Mouse (Mus musculus) neural tube, embryonic 13.5 days (tissue): ENCODE results near the gene Atg101. TPM values are rescaled to one million over a fixed set of nuclear protein-coding genes. Genes with fewer than 3 reads are reported as not detected.

Experiments used
- ATAC-seq: fragments of 200-750 bp; cut with Nextera tagmentation; 2 replicates; pipeline ENCODE4 v1.8.0; 2017; ENCODE audit warnings: low read depth, mild to moderate bottlenecking, moderate TSS enrichment, moderate library complexity
- H3K27ac ChIP-seq: fragments of 300-500 bp; sonication (generic); replicated peaks from 2 replicates; pipeline ENCODE4 v1.5.1; 2015; ENCODE audit warnings: moderate library complexity, mild to moderate bottlenecking, inconsistent platforms
- H3K27me3 ChIP-seq: fragments of 300-500 bp; sonication (generic); 2 replicates; pipeline ENCODE4 v1.6.1; 2015; ENCODE audit warnings: mild to moderate bottlenecking, inconsistent platforms
- H3K36me3 ChIP-seq: fragments of 300-500 bp; sonication (generic); 2 replicates; pipeline ENCODE4 v1.6.1; 2015; ENCODE audit warnings: mild to moderate bottlenecking, inconsistent platforms
- H3K4me1 ChIP-seq: fragments of 300-500 bp; sonication (generic); replicated peaks from 2 replicates; pipeline ENCODE4 v1.6.1; 2015; ENCODE audit warnings: inconsistent platforms
- H3K4me2 ChIP-seq: fragments of 300-500 bp; sonication (generic); 2 replicates; pipeline ENCODE4 v1.6.1; 2015; ENCODE audit warnings: inconsistent platforms, mild to moderate bottlenecking, moderate library complexity
- H3K4me3 ChIP-seq: fragments of 300-500 bp; sonication (generic); 2 replicates; pipeline ENCODE4 v1.5.1; 2015; ENCODE audit warnings: mild to moderate bottlenecking, inconsistent platforms
- H3K9ac ChIP-seq: fragments of 300-500 bp; sonication (generic); 2 replicates; pipeline ENCODE4 v1.6.1; 2015; ENCODE audit warnings: moderate library complexity, mild to moderate bottlenecking, inconsistent platforms
- H3K9me3 ChIP-seq: fragments of 300-500 bp; sonication (generic); 2 replicates; pipeline ENCODE4 v1.6.1; 2016; ENCODE audit warnings: inconsistent platforms
- whole genome bisulfite sequencing: fragments of 180-500 bp; shearing (Covaris S2); methylation state at CpG from one replicate; pipeline ENCODE4 v1.1.7; 2015; 5-methylcytosine and 5-hydroxymethylcytosine counted together
- polyA plus RNA-seq: library from polyadenylated mRNA; unstranded; fragments of >200 nt; fragmentation: Nextera tagmentation; extraction: Ambion mirVana; gene quantifications from 2 replicates; pipeline ENCODE4 v1.2.1, GENCODE M21; 2015

Atg101 gene
- polyA plus RNA-seq, 1 experiment from 2014 or later: 84.7 TPM

- peaks cover 43% of the 10 kb centered on the region for H3K36me3 ChIP-seq
- H3K4me3 ChIP-seq: no peak overlapping the region
- 0 out of 2 replicates have a peak overlapping the region, but pooled peaks have one; percentile 3 for H3K4me2 ChIP-seq
- peak overlapping the region; percentile 19; the same call in 1 of the 2 replicates for H3K9ac ChIP-seq
- no peak for ATAC-seq
- peaks cover 22% of the 10 kb centered on the region for H3K27me3 ChIP-seq
- H3K27ac ChIP-seq: peak overlapping the region; percentile 29; the same call in 1 of the 2 replicates
- WGBS: 74% methylated on average over 15 of the region's 15 CpGs
- peaks cover 13% of the 10 kb centered on the region for H3K4me1 ChIP-seq
- H3K9me3 ChIP-seq: no peaks in the 10 kb centered on the region
These were observed 12.6 kb upstream of the Atg101 start for GRCm38 (mm10) chr15:101271513-101271912.

GRCm38 (mm10) chr15:101274380-101274779, 9.7 kb upstream of the Atg101 start:
- Histone ChIP-seq H3K4me1 (peaks cover 34% of the 10 kb centered on the region), H3K27me3 (no peaks in the 10 kb centered on the region), H3K36me3 (peaks cover 43% of the 10 kb centered on the region), H3K27ac (no peak overlapping the region), H3K9ac (no peak overlapping the region), H3K4me2 (no peak overlapping the region), H3K9me3 (no peaks in the 10 kb centered on the region), H3K4me3 (no peak overlapping the region)
- WGBS: 84% methylated on average over 6 of the region's 6 CpGs
- ATAC-seq: no peak

- peak; percentile 66 for ATAC-seq
- H3K4me3 ChIP-seq: no peak overlapping the region
- H3K4me1 ChIP-seq: peaks cover 40% of the 10 kb centered on the region
- peaks cover 19% of the 10 kb centered on the region for H3K36me3 ChIP-seq
- H3K9me3 ChIP-seq: no peaks in the 10 kb centered on the region
- H3K27me3 ChIP-seq: no peaks in the 10 kb centered on the region
- no peak overlapping the region for H3K9ac ChIP-seq
- 23% methylated on average over 11 of the region's 11 CpGs for WGBS
- no peak overlapping the region for H3K4me2 ChIP-seq
- H3K27ac ChIP-seq: peak overlapping the region; percentile 71
These were observed 6.6 kb upstream of the Atg101 start for GRCm38 (mm10) chr15:101277351-101277899.

GRCm38 (mm10) chr15:101278589-101278988, 5.5 kb upstream of the Atg101 start:
- Histone ChIP-seq H3K4me1 (peaks cover 45% of the 10 kb centered on the region), H3K4me3 (no peak overlapping the region), H3K27me3 (no peaks in the 10 kb centered on the region), H3K9ac (peak overlapping the region; percentile 34; the same call in 1 of the 2 replicates), H3K36me3 (peaks cover 8% of the 10 kb centered on the region), H3K9me3 (no peaks in the 10 kb centered on the region), H3K4me2 (no peak overlapping the region), H3K27ac (peak overlapping the region; percentile 71)
- WGBS: 40% methylated on average over 5 of the region's 5 CpGs
- no peak for ATAC-seq

GRCm38 (mm10) chr15:101279430-101279999, 4.6 kb upstream of the Atg101 start:
- ATAC-seq: no peak
- Histone ChIP-seq H3K36me3 (no peaks in the 10 kb centered on the region), H3K4me2 (no peak overlapping the region), H3K27ac (peak overlapping the region; percentile 71; the same call in 1 of the 2 replicates), H3K27me3 (no peaks in the 10 kb centered on the region), H3K4me1 (peaks cover 45% of the 10 kb centered on the region), H3K9me3 (no peaks in the 10 kb centered on the region), H3K4me3 (no peak overlapping the region), H3K9ac (no peak overlapping the region)
- 63% methylated on average over 12 of the region's 12 CpGs for WGBS

GRCm38 (mm10) chr15:101282471-101282870, 1.6 kb upstream of the Atg101 start:
- Histone ChIP-seq H3K9me3 (no peaks in the 10 kb centered on the region), H3K9ac (no peak overlapping the region), H3K4me3 (no peak overlapping the region), H3K27ac (no peak overlapping the region), H3K36me3 (peaks cover 14% of the 10 kb centered on the region), H3K4me1 (peaks cover 46% of the 10 kb centered on the region), H3K27me3 (no peaks in the 10 kb centered on the region), H3K4me2 (0 out of 2 replicates have a peak overlapping the region, but pooled peaks have one; percentile 96)
- no peak for ATAC-seq
- 76% methylated on average over 5 of the region's 5 CpGs for WGBS

GRCm38 (mm10) chr15:101283183-101283910, 725 bp upstream of the Atg101 start:
- H3K4me3 ChIP-seq: peak overlapping the region; percentile 81
- peaks cover 37% of the 10 kb centered on the region for H3K4me1 ChIP-seq
- 1% methylated on average over 26 of the region's 26 CpGs for WGBS
- peak overlapping the region; percentile 86 for H3K9ac ChIP-seq
- H3K4me2 ChIP-seq: peak overlapping the region; percentile 96
- H3K27ac ChIP-seq: 0 out of 2 replicates have a peak overlapping the region, but pooled peaks have one; percentile 49
- no peaks in the 10 kb centered on the region for H3K27me3 ChIP-seq
- no peaks in the 10 kb centered on the region for H3K9me3 ChIP-seq
- ATAC-seq: peak; percentile 47; the same call in 1 of the 2 replicates
- peaks cover 22% of the 10 kb centered on the region for H3K36me3 ChIP-seq

GRCm38 (mm10) chr15:101286129-101286770, 2.2 kb downstream of the Atg101 start:
- Histone ChIP-seq H3K4me3 (no peak overlapping the region), H3K9me3 (no peaks in the 10 kb centered on the region)
- WGBS: 74% methylated on average over 9 of the region's 9 CpGs

GRCm38 (mm10) chr15:101287361-101287760, 3.3 kb downstream of the Atg101 start:
- H3K27ac ChIP-seq: no peak overlapping the region
- H3K9me3 ChIP-seq: no peaks in the 10 kb centered on the region
- ATAC-seq: no peak
- H3K36me3 ChIP-seq: peaks cover 61% of the 10 kb centered on the region
- peaks cover 22% of the 10 kb centered on the region for H3K4me1 ChIP-seq
- H3K4me3 ChIP-seq: no peak overlapping the region
- H3K4me2 ChIP-seq: no peak overlapping the region
- 92% methylated on average over 6 of the region's 6 CpGs for WGBS
- no peak overlapping the region for H3K9ac ChIP-seq
- H3K27me3 ChIP-seq: no peaks in the 10 kb centered on the region

More at GRCm38 (mm10) chr15:101286129-101286770, 2.2 kb downstream of the Atg101 start:
- Histone ChIP-seq H3K27me3 (no peaks in the 10 kb centered on the region), H3K27ac (no peak overlapping the region), H3K36me3 (peaks cover 51% of the 10 kb centered on the region), H3K9ac (no peak overlapping the region), H3K4me1 (peaks cover 22% of the 10 kb centered on the region), H3K4me2 (no peak overlapping the region)
- ATAC-seq: no peak

- H3K27ac ChIP-seq: no peak overlapping the region
- no peaks in the 10 kb centered on the region for H3K9me3 ChIP-seq
- no peak for ATAC-seq
- peaks cover 66% of the 10 kb centered on the region for H3K36me3 ChIP-seq
- no peaks in the 10 kb centered on the region for H3K27me3 ChIP-seq
- no peak overlapping the region for H3K4me3 ChIP-seq
- WGBS: 94% methylated on average over 15 of the region's 15 CpGs
- H3K9ac ChIP-seq: no peak overlapping the region
- peaks cover 8% of the 10 kb centered on the region for H3K4me1 ChIP-seq
- H3K4me2 ChIP-seq: no peak overlapping the region
These were observed 6.3 kb downstream of the Atg101 start for GRCm38 (mm10) chr15:101290354-101290753.

- H3K27me3 ChIP-seq: no peaks in the 10 kb centered on the region
- no peak overlapping the region for H3K9ac ChIP-seq
- H3K27ac ChIP-seq: no peak overlapping the region
- H3K36me3 ChIP-seq: peaks cover 57% of the 10 kb centered on the region
- H3K4me3 ChIP-seq: no peak overlapping the region
- 84% methylated on average over 3 of the region's 3 CpGs for WGBS
- no peaks in the 10 kb centered on the region for H3K4me1 ChIP-seq
- no peak overlapping the region for H3K4me2 ChIP-seq
- H3K9me3 ChIP-seq: no peaks in the 10 kb centered on the region
- no peak for ATAC-seq
These were observed 7.9 kb downstream of the Atg101 start for GRCm38 (mm10) chr15:101292012-101292411.
